Mouse (Mus musculus): Measurements from ENCODE around the gene Nthl1.

GRCm38 (mm10) chr17:24650070-24650616, 17.7 kb downstream of the Nthl1 start, which contains the start of gene Slc9a3r2:
- no peak for TF ChIP-seq CTCF (conservative IDR thresholded peaks at IDR 0.05; ENCODE audit: low read length)
- TF ChIP-seq POU5F1 (IDR thresholded peaks at IDR 0.05; ENCODE audit: borderline replicate concordance, low read length): no peak

Measured in E14TG2a.4 (cell line).